Comparison of ENCODE assay signal across 8 mouse cellular contexts in genomic region chr10:80985241-80985969, GRCm38 (mm10). TPM values are rescaled to one million over a fixed set of nuclear protein-coding genes. Genes with fewer than 3 reads are reported as not detected.
DNase-seq lines count a peak whose midpoint lies in the region; ATAC-seq and TF ChIP-seq lines count a peak whose summit lies in the region.

No protein-coding gene starts in this region.

- peak overlapping the region; percentile 49 for H3K4me3 ChIP-seq in left cerebral cortex, adult 2 months
- peak overlapping the region; percentile 70 for H3K4me3 ChIP-seq in gastrocnemius, adult 2 months
- H3K4me3 ChIP-seq in kidney, adult 2 months (ENCODE audit: insufficient read depth, low read depth, low read length), result peak overlapping the region; percentile 47
- H3K4me3 ChIP-seq in lung, postnatal 0 days (ENCODE audit: low read depth, low read length), result peak overlapping the region; percentile 35
- H3K4me3 ChIP-seq in stomach, postnatal 0 days (ENCODE audit: low read depth, low read length), result peak overlapping the region; percentile 39

- TF ChIP-seq EP300 in lung, postnatal 0 days (IDR thresholded peaks at IDR 0.05), result no peak
- TF ChIP-seq EP300 in stomach, postnatal 0 days (optimal IDR thresholded peaks at IDR 0.05), result no peak

- no peaks in the 10 kb centered on the region for H3K9me3 ChIP-seq in lung, postnatal 0 days (ENCODE audit: low read length)
- H3K9me3 ChIP-seq in stomach, postnatal 0 days (ENCODE audit: control insufficient read depth, low read length), result no peaks in the 10 kb centered on the region

- 8% methylated on average over 37 of the region's 37 CpGs for whole genome bisulfite sequencing in kidney, adult 2 months
- 10% methylated on average over 32 of the region's 37 CpGs for WGBS in lung, postnatal 0 days
- WGBS in stomach, postnatal 0 days, result 10% methylated on average over 37 of the region's 37 CpGs

- intact Hi-C loops in left cerebral cortex, adult 2 months (cut with DNase I), result no loop called here
- intact Hi-C loops in gastrocnemius, adult 2 months (cut with DNase I), result no loop called here

- peak overlapping the region; percentile 51 for H3K4me2 ChIP-seq in lung, postnatal 0 days (replicated peaks; ENCODE audit: low read depth, low read length)
- peak overlapping the region; percentile 68 for H3K4me2 ChIP-seq in stomach, postnatal 0 days (replicated peaks; ENCODE audit: low read depth)

- H3K36me3 ChIP-seq in kidney, adult 2 months (ENCODE audit: control insufficient read depth, insufficient read depth, low read length), result no peaks in the 10 kb centered on the region
- H3K36me3 ChIP-seq in lung, postnatal 0 days (ENCODE audit: insufficient read depth, low read length), result no peaks in the 10 kb centered on the region
- no peaks in the 10 kb centered on the region for H3K36me3 ChIP-seq in stomach, postnatal 0 days (ENCODE audit: control insufficient read depth, insufficient read depth, low read length)

- peaks cover 3% of the 10 kb centered on the region; the same call in 1 of the 2 replicates for H3K4me1 ChIP-seq in kidney, adult 2 months (ENCODE audit: control insufficient read depth, insufficient read depth, low read length)
- H3K4me1 ChIP-seq in lung, postnatal 0 days (ENCODE audit: insufficient read depth, low read depth, low read length), result peaks cover 4% of the 10 kb centered on the region; the same call in 1 of the 2 replicates
- peaks cover 3% of the 10 kb centered on the region; the same call in 1 of the 2 replicates for H3K4me1 ChIP-seq in stomach, postnatal 0 days (replicated peaks; ENCODE audit: control insufficient read depth, insufficient read depth)

- TF ChIP-seq POLR2A in kidney, adult 2 months (IDR thresholded peaks at IDR 0.05; ENCODE audit: low read depth, low read length), result no peak

- ATAC-seq in lung, postnatal 0 days, result peak; percentile 45
- ATAC-seq in stomach, postnatal 0 days (ENCODE audit: low FRiP score, low TSS enrichment), result peak; percentile 40

- peak overlapping the region; percentile 6; the same call in 1 of the 2 replicates for H3K9ac ChIP-seq in lung, postnatal 0 days (replicated peaks; ENCODE audit: low read depth)
- H3K9ac ChIP-seq in stomach, postnatal 0 days (ENCODE audit: low read length), result peak overlapping the region; percentile 55

- no peaks in the 10 kb centered on the region for H3K27me3 ChIP-seq in kidney, adult 2 months (replicated peaks; ENCODE audit: control insufficient read depth, insufficient read depth, low read length)
- H3K27me3 ChIP-seq in lung, postnatal 0 days (replicated peaks; ENCODE audit: insufficient read depth, low read length), result 0 out of 2 replicates have a peak, but pooled peaks cover 3% of the 10 kb centered on the region
- H3K27me3 ChIP-seq in stomach, postnatal 0 days (ENCODE audit: control insufficient read depth, insufficient read depth, low read length), result no peaks in the 10 kb centered on the region

- DNase-seq in left cerebral cortex, adult 2 months (ENCODE audit: extremely low spot score in 1 of 2, low spot score in 2 of 2), result no peak
- no peak for DNase-seq in left cerebral cortex, adult 9 months (ENCODE audit: low spot score in 2 of 2)
- DNase-seq in adrenal gland, postnatal 14 days, result peak; percentile 78
- DNase-seq in gastrocnemius, adult 2 months, result peak; percentile 89
- DNase-seq in kidney, adult 2 months, result peak; percentile 53
- DNase-seq in lung, postnatal 0 days (ENCODE audit: low spot score), result peak; percentile 73
- DNase-seq in stomach, postnatal 0 days (ENCODE audit: low spot score), result peak; percentile 77
- DNase-seq in spleen, postnatal 4 days (ENCODE audit: low spot score in 2 of 2), result no peak

- peak overlapping the region; percentile 69 for H3K27ac ChIP-seq in left cerebral cortex, adult 2 months
- H3K27ac ChIP-seq in gastrocnemius, adult 2 months, result peak overlapping the region; percentile 94
- H3K27ac ChIP-seq in kidney, adult 2 months (ENCODE audit: insufficient read depth, low read depth, low read length), result no peak overlapping the region
- peak overlapping the region; percentile 81 for H3K27ac ChIP-seq in lung, postnatal 0 days (ENCODE audit: low read length)
- H3K27ac ChIP-seq in stomach, postnatal 0 days (replicated peaks), result peak overlapping the region; percentile 56; the same call in 1 of the 2 replicates

- TF ChIP-seq CTCF in left cerebral cortex, adult 2 months (IDR thresholded peaks at IDR 0.05), result no peak
- no peak for TF ChIP-seq CTCF in gastrocnemius, adult 2 months (IDR thresholded peaks at IDR 0.05)
- no peak for TF ChIP-seq CTCF in kidney, adult 2 months (conservative IDR thresholded peaks at IDR 0.05; ENCODE audit: insufficient read depth, insufficient read length, low read depth, low read length)
- TF ChIP-seq CTCF in lung, postnatal 0 days (IDR thresholded peaks at IDR 0.05), result no peak
- TF ChIP-seq CTCF in stomach, postnatal 0 days (IDR thresholded peaks at IDR 0.05; ENCODE audit: low read depth), result no peak

RNA-seq across cellular contexts. Expression of gene Gng7, which starts 29.3 kb away (rescaled TPM):
- 100 to 1,000 TPM in 1 of 2 experiments, 10 to 100 TPM in 1; 66.6 to 111 TPM for total RNA-seq in left cerebral cortex, adult 2 months (2021)
- 5.9 and 6.2 TPM in 2 replicates for total RNA-seq in adrenal gland, postnatal 14 days (2021)
- 1 to 10 TPM in 1 of 2 experiments, under 1 TPM in 1; 0.66 to 1.0 TPM for total RNA-seq in gastrocnemius, adult 2 months (2021)
- 1.9 and 2.0 TPM in 2 replicates for polyA plus RNA-seq in kidney, adult 2 months (2012; rRNA removed)
- polyA plus RNA-seq in lung, postnatal 0 days (2015; fragmentation: Nextera tagmentation; extraction: Ambion mirVana), result 1.0 and 1.4 TPM in 2 replicates
- polyA plus RNA-seq in stomach, postnatal 0 days (2015; fragmentation: Nextera tagmentation; extraction: Ambion mirVana), result 1.3 and 1.8 TPM in 2 replicates

RNA-seq across cellular contexts. Expression of gene Diras1, which starts 40.1 kb away (rescaled TPM):
- total RNA-seq in left cerebral cortex, adult 2 months (2021), result 100 to 1,000 TPM; 100 to 116 TPM
- 2.1 and 2.3 TPM in 2 replicates for total RNA-seq in adrenal gland, postnatal 14 days (2021)
- total RNA-seq in gastrocnemius, adult 2 months (2021), result under 1 TPM in 1 of 2 experiments, not detected in 1; 0.08 TPM
- polyA plus RNA-seq in kidney, adult 2 months (2012; rRNA removed), result 0.04 and 0.25 TPM in 2 replicates
- polyA plus RNA-seq in lung, postnatal 0 days (2015; fragmentation: Nextera tagmentation; extraction: Ambion mirVana), result not detected in 2 replicates
- 0.40 and 0.42 TPM in 2 replicates for polyA plus RNA-seq in stomach, postnatal 0 days (2015; fragmentation: Nextera tagmentation; extraction: Ambion mirVana)

RNA-seq across cellular contexts. Expression of gene Slc39a3, which starts 51.8 kb away (rescaled TPM):
- 10 to 100 TPM; 61.3 to 62.5 TPM for total RNA-seq in left cerebral cortex, adult 2 months (2021)
- total RNA-seq in adrenal gland, postnatal 14 days (2021), result 30.3 and 30.5 TPM in 2 replicates
- total RNA-seq in gastrocnemius, adult 2 months (2021), result 10 to 100 TPM; 11.6 to 16.0 TPM
- polyA plus RNA-seq in kidney, adult 2 months (2012; rRNA removed), result 37.5 and 39.6 TPM in 2 replicates
- 15.4 and 16.0 TPM in 2 replicates for polyA plus RNA-seq in lung, postnatal 0 days (2015; fragmentation: Nextera tagmentation; extraction: Ambion mirVana)
- 11.0 and 11.1 TPM in 2 replicates for polyA plus RNA-seq in stomach, postnatal 0 days (2015; fragmentation: Nextera tagmentation; extraction: Ambion mirVana)

RNA-seq across cellular contexts. Expression of gene Gadd45b, which starts 55.5 kb away (rescaled TPM):
- 10 to 100 TPM; 24.0 to 36.0 TPM for total RNA-seq in left cerebral cortex, adult 2 months (2021)
- total RNA-seq in adrenal gland, postnatal 14 days (2021), result 29.8 and 91.3 TPM in 2 replicates
- 10 to 100 TPM; 23.6 to 28.4 TPM for total RNA-seq in gastrocnemius, adult 2 months (2021)
- 10.1 and 11.3 TPM in 2 replicates for polyA plus RNA-seq in kidney, adult 2 months (2012; rRNA removed)
- polyA plus RNA-seq in lung, postnatal 0 days (2015; fragmentation: Nextera tagmentation; extraction: Ambion mirVana), result 131 and 145 TPM in 2 replicates
- 59.5 and 62.2 TPM in 2 replicates for polyA plus RNA-seq in stomach, postnatal 0 days (2015; fragmentation: Nextera tagmentation; extraction: Ambion mirVana)

Comparison
In these comparisons a context has a peak if more than half of its experiments do, and no peak if none do; other contexts are left out.
1. DNase-seq: peak in adrenal gland, postnatal 14 days (single experiment), gastrocnemius, adult 2 months (single experiment), kidney, adult 2 months (single experiment), lung, postnatal 0 days (single experiment) and stomach, postnatal 0 days (single experiment); none in left cerebral cortex, adult 2 months (0 of 2), left cerebral cortex, adult 9 months (0 of 2) and spleen, postnatal 4 days (0 of 2).
2. RNA of gene Diras1, which starts 40.1 kb away (total RNA-seq): 100 to 116 TPM in left cerebral cortex, adult 2 months; 2.1 to 2.3 TPM in adrenal gland, postnatal 14 days and 0.08 TPM in gastrocnemius, adult 2 months; every median in the first group is over 10 times any median in the second.
3. Peak in every context shown above with its lines, with median percentiles within 50 percentile points of each other: H3K4me3 ChIP-seq.